Mouse (Mus musculus) CH12F3 (cell line): Measurements from ENCODE around the gene Cct3.
"Not testable (repeated sequence)": the region's sequence is repeated elsewhere in the genome, so short reads cannot be mapped to it uniquely, and the experiment has no call there.

Experiments used
- in situ Hi-C: fragments of 300-500 bp; cut with MboI; formaldehyde crosslinking; loops from 2 replicates; pipeline ENCODE4 v1.14.3; 2020; ENCODE audit warnings: low sequenced_read_pairs

Cct3 gene

DNA sequence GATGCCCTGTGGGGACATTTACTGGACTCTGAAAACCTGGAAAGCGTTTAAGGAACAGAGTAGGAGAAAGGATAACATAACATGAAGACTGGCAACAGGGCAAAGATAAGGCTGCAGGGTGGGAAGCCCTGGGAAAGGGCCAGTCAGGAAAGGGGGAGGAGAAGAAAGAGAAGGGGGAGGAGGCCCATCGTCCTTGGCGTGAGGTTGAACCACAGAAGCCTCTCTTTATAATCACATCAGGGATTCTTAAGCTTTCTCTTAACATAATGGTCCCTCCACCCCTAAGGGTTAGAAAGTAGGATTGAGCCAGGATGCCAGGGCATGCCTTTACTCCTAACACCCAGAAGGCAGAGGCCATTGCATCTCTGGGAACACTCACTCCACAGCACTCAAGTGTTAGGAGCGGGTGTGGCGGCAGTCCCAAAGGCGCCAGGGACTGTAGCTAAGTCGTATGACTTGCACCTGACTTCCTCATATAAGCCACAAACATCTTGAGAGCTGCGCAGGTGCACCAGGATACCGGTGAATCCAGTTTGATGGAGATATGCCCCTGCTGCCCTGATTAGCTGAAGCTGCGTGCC is 8.7 kb upstream of the Cct3 start:
- in situ Hi-C loops: not testable (repeated sequence)

- in situ Hi-C loops: no loop called here
Observed at GRCm38 (mm10) chr3:88291970-88292369, 4.9 kb upstream of the Cct3 start.

DNA sequence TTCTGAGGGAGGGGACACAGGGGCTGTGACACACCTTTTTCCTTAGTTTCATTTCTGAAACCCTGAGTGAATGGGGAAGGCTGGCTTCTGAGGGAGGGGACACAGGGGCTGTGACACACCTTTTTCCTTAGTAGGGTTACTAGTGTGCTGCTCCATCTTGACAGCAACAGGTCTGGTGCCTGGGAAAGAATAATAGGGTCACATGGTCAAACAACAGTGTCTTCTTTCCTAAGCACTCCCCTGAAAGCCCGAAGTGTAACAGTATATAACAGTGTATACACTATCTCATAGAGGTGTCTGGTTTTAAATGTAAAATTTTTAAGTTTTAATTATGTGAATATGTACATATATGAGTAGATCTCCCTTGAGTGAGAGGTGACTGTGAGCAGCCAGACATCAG is 1.6 kb upstream of the Cct3 start:
- in situ Hi-C loops: not testable (repeated sequence)

GRCm38 (mm10) chr3:88296110-88296560 is 781 bp upstream of the Cct3 start:
- in situ Hi-C loops: no loop called here

DNA sequence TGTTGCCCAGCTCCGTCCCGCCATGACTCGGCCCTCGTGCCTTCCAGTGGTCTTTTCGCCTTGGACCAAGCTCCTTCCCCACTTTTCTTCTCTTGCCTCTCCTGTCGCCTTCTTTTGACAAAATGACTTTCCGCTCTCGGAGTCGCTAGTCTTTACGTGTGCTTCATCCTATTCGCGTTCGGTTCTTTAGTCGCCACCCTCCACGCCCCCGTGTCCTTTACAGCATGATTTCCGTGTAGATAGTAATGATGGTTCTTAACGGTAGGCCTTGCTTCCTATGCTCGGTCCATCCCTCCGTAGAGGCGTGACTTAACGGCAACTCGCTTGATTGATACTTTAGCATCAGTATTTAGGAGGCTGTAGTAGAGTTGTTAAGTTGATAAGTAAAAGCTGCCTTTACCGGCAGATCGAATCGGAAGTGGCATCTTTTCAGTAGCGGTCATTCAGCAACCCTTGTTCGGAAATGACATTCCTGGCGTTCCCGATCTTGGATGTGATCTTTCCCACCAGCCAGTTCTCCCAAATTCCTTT is 470 bp downstream of the Cct3 start:
- in situ Hi-C loops: no loop called here

DNA sequence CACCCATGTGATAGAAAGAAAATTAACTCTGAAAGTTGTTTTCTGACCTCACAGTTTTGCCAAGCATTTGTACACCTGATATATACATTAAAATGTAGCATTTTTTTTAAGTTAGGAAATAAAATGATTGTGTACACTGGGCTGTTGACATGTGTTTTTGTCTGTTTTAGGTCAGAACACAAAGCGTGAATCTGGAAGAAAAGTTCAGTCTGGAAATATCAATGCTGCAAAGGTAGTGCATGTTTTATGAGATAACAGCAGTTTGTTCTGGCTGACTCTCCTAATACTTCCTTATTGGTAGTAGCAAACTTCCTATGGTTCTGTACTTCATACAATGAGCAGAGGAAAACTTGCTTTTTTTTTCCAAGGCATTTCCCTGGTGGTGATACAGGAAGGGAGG is 2.3 kb downstream of the Cct3 start:
- in situ Hi-C loops: no loop called here

GRCm38 (mm10) chr3:88324951-88325405 is 28.1 kb downstream of the Cct3 start, which contains the start of gene Glmp:
Gene Glmp, plus strand, starts transcription at chr3:88325023.
- in situ Hi-C loops: no loop called here

DNA sequence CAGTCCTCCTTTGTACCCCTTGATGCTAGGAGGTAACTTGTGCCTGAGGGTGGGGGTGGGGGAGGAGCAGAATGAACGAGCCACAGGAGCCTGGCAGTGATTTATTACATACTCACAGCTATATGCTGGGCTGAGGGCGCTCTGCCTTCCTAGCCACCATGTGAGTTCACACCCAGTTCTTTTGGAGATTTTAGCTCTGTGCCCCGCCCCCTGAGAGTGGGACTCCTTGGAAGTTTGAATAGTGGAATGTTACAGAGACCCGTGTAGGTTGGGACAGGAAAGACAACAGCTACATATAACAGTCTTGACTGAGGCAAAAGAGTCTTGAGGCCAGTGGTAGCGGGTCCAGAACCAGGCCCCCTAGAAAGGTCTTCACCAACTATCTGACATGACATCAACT is 32.0 kb downstream of the Cct3 start:
- in situ Hi-C loops: no loop called here

DNA sequence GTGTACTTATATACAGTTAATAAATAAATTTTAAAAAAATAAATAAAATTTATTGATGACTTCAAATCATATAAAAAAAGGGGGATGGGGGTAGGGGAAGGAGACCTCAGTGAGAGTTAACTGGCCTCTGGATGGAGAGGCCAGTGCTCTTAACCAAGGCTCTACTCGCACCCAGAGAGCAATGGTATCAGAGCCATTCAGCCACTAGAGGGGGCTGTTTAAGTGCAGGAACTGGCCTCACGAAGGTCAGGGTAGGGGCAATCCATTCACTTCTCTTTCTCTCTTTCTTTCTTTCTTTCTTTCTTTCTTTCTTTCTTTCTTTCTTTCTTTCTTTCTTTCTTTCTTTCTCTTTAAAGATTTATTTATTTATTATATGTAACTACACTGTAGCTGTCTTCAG is 34.4 kb downstream of the Cct3 start:
- in situ Hi-C loops: no loop called here

DNA sequence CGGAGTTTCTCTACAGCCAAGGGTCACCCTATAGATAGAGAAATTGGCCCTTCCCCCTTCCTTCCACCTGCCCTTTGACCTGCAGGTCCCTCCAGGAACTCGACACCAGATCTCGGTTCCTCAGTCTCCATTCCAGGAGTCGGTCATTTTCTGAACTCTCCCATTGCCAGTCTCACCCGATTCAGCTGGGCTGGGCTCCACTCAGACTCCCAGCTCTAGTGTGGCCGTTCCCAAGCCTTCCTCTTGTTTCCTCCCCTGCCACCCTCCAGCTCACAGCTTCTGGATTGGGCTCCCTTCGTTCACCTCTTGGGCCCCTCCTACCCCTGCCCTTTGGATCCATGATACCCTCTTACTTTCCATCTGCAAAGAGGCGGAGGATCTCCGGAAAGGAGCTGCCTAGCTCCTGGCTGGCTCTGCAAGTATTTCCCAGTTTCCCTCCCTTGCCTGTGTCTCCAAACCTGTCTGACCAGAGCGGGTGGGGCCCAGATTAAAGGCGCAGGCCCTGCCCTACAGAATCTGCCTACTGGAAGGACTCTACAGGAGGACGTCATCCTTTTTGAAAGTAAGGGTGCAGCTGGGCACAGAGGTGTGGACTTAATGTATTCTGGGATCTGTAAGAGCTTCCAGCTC is 37.2 kb downstream of the Cct3 start:
- in situ Hi-C loops: no loop called here

GRCm38 (mm10) chr3:88334902-88335435 is 38.1 kb downstream of the Cct3 start:
- in situ Hi-C loops: no loop called here

DNA sequence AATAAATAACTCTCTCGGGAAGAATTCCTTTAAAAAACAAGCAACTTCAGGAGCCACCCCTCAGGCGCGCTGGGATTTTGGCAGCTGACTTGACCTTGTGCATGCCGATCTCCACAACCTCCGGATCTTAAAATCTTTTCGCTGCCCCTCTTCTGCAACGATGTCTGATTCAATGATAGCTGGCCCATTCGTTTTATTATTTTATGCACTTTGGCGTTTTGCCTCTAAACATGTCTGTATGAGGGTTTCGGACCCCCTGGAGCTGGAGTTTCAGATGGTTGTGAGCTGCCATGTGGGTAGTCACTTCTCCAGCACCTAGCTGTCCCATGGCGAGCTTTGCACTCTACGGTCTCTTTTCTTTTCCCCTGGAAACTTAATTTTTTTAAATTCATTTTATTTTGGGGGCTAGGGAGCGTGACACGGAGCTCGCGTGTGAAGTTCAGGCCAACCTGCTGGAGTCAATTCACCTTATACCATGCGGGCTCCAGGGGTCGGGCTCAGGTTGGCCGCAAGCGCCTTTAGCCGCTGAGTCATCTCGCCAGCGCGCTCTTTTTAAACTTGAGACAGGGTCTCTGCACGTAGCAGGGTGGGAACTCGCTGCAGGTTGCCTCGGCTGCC is 38.6 kb downstream of the Cct3 start:
- in situ Hi-C loops: no loop called here

- in situ Hi-C loops: no loop called here
Observed at GRCm38 (mm10) chr3:88336058-88337013, 39.4 kb downstream of the Cct3 start, which contains the start of the genes Tmem79 and Smg5. Gene Tmem79, minus strand, starts transcription at chr3:88336148. Gene Smg5, plus strand, starts transcription at chr3:88336260.

DNA sequence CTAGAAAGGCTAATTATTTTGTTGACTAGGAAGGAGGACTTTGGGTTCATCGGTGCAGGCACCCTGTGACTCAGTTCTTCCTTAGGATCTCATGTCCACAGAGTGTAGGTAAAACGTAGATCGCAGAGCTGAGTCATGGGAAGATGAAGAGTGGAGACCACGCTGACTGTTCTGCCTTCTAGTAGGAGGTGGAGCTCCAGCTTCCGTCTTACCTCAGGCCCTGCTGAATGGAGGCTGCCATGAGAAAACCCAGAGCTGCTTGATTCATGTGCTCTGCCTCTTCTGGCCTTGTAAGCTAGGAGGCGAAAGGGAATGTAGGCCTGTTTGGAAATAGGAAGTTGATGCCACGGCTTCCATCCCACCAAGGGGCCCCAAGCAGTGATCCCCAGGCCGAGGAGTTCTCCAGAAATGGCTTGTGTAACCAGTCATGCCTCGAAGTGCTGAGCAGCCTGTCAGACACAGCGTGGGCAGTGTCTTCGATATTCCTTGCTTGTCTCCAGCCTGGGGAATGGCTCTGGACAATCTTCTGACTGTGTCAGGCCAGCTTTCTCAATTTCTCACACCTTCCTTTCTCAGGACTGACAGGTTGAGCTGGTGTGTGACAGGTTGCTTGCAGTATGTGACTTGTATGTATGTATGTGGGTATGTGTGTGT is 40.6 kb downstream of the Cct3 start:
- in situ Hi-C loops: no loop called here

DNA sequence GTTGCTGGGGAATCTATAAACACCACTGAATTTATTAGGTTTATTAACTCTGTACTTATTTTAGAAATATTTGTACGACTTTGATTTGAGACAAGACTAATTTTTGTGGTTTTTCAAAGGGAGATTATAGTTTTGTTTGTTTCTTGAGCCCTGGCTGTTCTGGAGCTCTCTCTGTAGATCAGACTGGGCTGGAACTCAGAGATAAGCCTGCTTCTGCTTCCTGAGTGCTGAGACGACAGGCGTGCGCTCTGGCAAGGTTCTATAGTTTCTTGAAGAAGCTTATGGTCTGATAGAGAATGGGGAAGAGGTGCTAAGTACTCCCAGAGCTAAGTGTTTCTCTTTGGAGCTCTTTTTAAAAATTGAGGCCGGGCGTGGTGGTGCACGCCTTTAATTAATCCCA is 41.4 kb downstream of the Cct3 start:
- in situ Hi-C loops: no loop called here

GRCm38 (mm10) chr3:88339006-88339405 is 42.1 kb downstream of the Cct3 start:
- in situ Hi-C loops: no loop called here

DNA sequence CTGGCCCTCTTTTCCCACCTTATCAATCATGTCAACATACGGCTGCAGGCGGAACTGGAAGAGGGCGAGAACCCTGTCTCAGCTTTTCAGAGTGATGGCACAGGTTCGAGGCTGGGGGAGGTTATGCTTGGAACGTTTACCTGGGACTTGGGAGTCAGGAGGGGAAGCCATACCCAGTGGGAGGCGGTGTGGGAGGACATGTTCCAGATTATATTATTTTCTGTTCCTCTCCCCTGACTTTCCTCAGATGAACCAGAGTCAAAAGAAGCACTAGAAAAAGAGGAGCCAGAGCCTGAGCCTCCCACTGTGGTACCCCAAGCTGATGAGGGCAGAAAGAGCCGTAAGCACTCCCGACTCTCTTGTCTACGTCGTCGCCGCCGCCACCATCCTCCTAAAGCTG is 53.8 kb downstream of the Cct3 start:
- in situ Hi-C loops: no loop called here

DNA sequence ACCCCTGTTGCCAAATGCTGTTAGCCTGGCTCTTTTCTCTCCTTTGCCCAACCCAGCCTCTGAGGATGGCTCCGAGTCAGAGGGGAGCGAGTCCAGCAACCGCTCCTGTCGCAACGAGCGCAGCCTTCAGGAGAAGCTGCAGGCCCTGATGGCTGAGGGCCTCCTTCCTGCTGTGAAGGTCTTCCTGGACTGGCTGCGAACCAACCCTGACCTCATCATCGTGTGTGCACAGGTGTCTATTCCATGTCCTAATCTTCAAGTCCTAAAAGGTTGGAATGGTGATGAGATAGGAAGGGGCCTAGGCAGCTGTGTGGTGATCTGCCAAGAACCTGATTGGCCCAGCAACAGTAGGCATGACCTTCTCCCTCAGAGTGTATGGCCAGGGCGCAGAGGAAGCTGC is 56.0 kb downstream of the Cct3 start:
- in situ Hi-C loops: no loop called here

- in situ Hi-C loops: no loop called here
Observed at GRCm38 (mm10) chr3:88354396-88355165, 57.7 kb downstream of the Cct3 start.
